Mouse (Mus musculus): ENCODE measurements around the gene Xrcc5. TPM values are rescaled to one million over a fixed set of nuclear protein-coding genes. Genes with fewer than 3 reads are reported as not detected.

Gene Xrcc5
- polyA plus RNA-seq, 1 experiment from 2014 or later = 14.0 TPM

GRCm38 (mm10) chr1:72309744-72310424, 2.7 kb downstream of the Xrcc5 start:
- Histone ChIP-seq H3K9me3 (ENCODE audit: control insufficient read depth) (no peaks in the 10 kb centered on the region), H3K36me3 (ENCODE audit: control insufficient read depth, insufficient read depth) (peaks cover 11% of the 10 kb centered on the region), H3K4me3 (ENCODE audit: low read depth, low read length) (no peak overlapping the region), H3K27ac (ENCODE audit: low read depth, low read length) (no peak overlapping the region), H3K27me3 (replicated peaks; ENCODE audit: control insufficient read depth, insufficient read depth, low read length) (no peaks in the 10 kb centered on the region), H3K4me2 (replicated peaks; ENCODE audit: low read depth) (no peak overlapping the region), H3K9ac (ENCODE audit: low read depth, low read length) (no peak overlapping the region), H3K4me1 (replicated peaks; ENCODE audit: control insufficient read depth, insufficient read depth, low read length) (no peaks in the 10 kb centered on the region)
- WGBS = 73% methylated on average over 6 of the region's 6 CpGs
- TF ChIP-seq CTCF (IDR thresholded peaks at IDR 0.05; ENCODE audit: low read depth) = no peak
- ATAC-seq = no peak

- no peak overlapping the region for H3K4me3 ChIP-seq (ENCODE audit: low read depth, low read length)
- 83% methylated on average over 9 of the region's 9 CpGs for WGBS
- H3K27me3 ChIP-seq (replicated peaks; ENCODE audit: control insufficient read depth, insufficient read depth, low read length) = no peaks in the 10 kb centered on the region
- no peak overlapping the region for H3K27ac ChIP-seq (ENCODE audit: low read depth, low read length)
- ATAC-seq = no peak
- no peaks in the 10 kb centered on the region for H3K4me1 ChIP-seq (replicated peaks; ENCODE audit: control insufficient read depth, insufficient read depth, low read length)
- no peak overlapping the region for H3K4me2 ChIP-seq (replicated peaks; ENCODE audit: low read depth)
- no peak overlapping the region for H3K9ac ChIP-seq (ENCODE audit: low read depth, low read length)
- H3K36me3 ChIP-seq (ENCODE audit: control insufficient read depth, insufficient read depth) = peaks cover 17% of the 10 kb centered on the region
- no peak for TF ChIP-seq CTCF (IDR thresholded peaks at IDR 0.05; ENCODE audit: low read depth)
- H3K9me3 ChIP-seq (ENCODE audit: control insufficient read depth) = no peaks in the 10 kb centered on the region
Observed at GRCm38 (mm10) chr1:72312701-72313398, 5.6 kb downstream of the Xrcc5 start.

- Histone ChIP-seq H3K27me3 (replicated peaks; ENCODE audit: control insufficient read depth, insufficient read depth, low read length) (no peaks in the 10 kb centered on the region), H3K4me1 (replicated peaks; ENCODE audit: control insufficient read depth, insufficient read depth, low read length) (no peaks in the 10 kb centered on the region), H3K9ac (ENCODE audit: low read depth, low read length) (no peak overlapping the region), H3K36me3 (ENCODE audit: control insufficient read depth, insufficient read depth) (peaks cover 23% of the 10 kb centered on the region), H3K4me2 (replicated peaks; ENCODE audit: low read depth) (no peak overlapping the region), H3K4me3 (ENCODE audit: low read depth, low read length) (no peak overlapping the region), H3K9me3 (ENCODE audit: control insufficient read depth) (no peaks in the 10 kb centered on the region), H3K27ac (ENCODE audit: low read depth, low read length) (no peak overlapping the region)
- 72% methylated on average over 5 of the region's 5 CpGs for WGBS
- TF ChIP-seq CTCF (IDR thresholded peaks at IDR 0.05; ENCODE audit: low read depth) = peak; percentile 88
- ATAC-seq = no peak
Observed at GRCm38 (mm10) chr1:72313399-72314039, 6.3 kb downstream of the Xrcc5 start.

- TF ChIP-seq CTCF (IDR thresholded peaks at IDR 0.05; ENCODE audit: low read depth) = no peak
- no peak overlapping the region for H3K9ac ChIP-seq (ENCODE audit: low read depth, low read length)
- ATAC-seq = no peak
- H3K36me3 ChIP-seq (ENCODE audit: control insufficient read depth, insufficient read depth) = peaks cover 42% of the 10 kb centered on the region
- H3K4me1 ChIP-seq (replicated peaks; ENCODE audit: control insufficient read depth, insufficient read depth, low read length) = no peaks in the 10 kb centered on the region
- no peak overlapping the region for H3K4me2 ChIP-seq (replicated peaks; ENCODE audit: low read depth)
- H3K27ac ChIP-seq (ENCODE audit: low read depth, low read length) = no peak overlapping the region
- 88% methylated on average over 4 of the region's 4 CpGs for WGBS
- H3K4me3 ChIP-seq (ENCODE audit: low read depth, low read length) = no peak overlapping the region
- H3K9me3 ChIP-seq (ENCODE audit: control insufficient read depth) = no peaks in the 10 kb centered on the region
- H3K27me3 ChIP-seq (replicated peaks; ENCODE audit: control insufficient read depth, insufficient read depth, low read length) = no peaks in the 10 kb centered on the region
Observed at GRCm38 (mm10) chr1:72315447-72315846, 8.2 kb downstream of the Xrcc5 start.

- WGBS = 76% methylated on average over 8 of the region's 8 CpGs
- Histone ChIP-seq H3K4me1 (replicated peaks; ENCODE audit: control insufficient read depth, insufficient read depth, low read length) (no peaks in the 10 kb centered on the region), H3K36me3 (ENCODE audit: control insufficient read depth, insufficient read depth) (peaks cover 49% of the 10 kb centered on the region), H3K27me3 (replicated peaks; ENCODE audit: control insufficient read depth, insufficient read depth, low read length) (no peaks in the 10 kb centered on the region), H3K4me3 (ENCODE audit: low read depth, low read length) (no peak overlapping the region), H3K9me3 (ENCODE audit: control insufficient read depth) (no peaks in the 10 kb centered on the region), H3K9ac (ENCODE audit: low read depth, low read length) (no peak overlapping the region), H3K27ac (ENCODE audit: low read depth, low read length) (no peak overlapping the region), H3K4me2 (replicated peaks; ENCODE audit: low read depth) (no peak overlapping the region)
- no peak for TF ChIP-seq CTCF (IDR thresholded peaks at IDR 0.05; ENCODE audit: low read depth)
- no peak for ATAC-seq
Observed at GRCm38 (mm10) chr1:72316409-72316808, 9.2 kb downstream of the Xrcc5 start.

GRCm38 (mm10) chr1:72316901-72317300, 9.7 kb downstream of the Xrcc5 start:
- Histone ChIP-seq H3K9ac (ENCODE audit: low read depth, low read length) (no peak overlapping the region), H3K27ac (ENCODE audit: low read depth, low read length) (no peak overlapping the region), H3K4me2 (replicated peaks; ENCODE audit: low read depth) (no peak overlapping the region), H3K4me3 (ENCODE audit: low read depth, low read length) (no peak overlapping the region), H3K4me1 (replicated peaks; ENCODE audit: control insufficient read depth, insufficient read depth, low read length) (no peaks in the 10 kb centered on the region), H3K9me3 (ENCODE audit: control insufficient read depth) (no peaks in the 10 kb centered on the region), H3K27me3 (replicated peaks; ENCODE audit: control insufficient read depth, insufficient read depth, low read length) (no peaks in the 10 kb centered on the region), H3K36me3 (ENCODE audit: control insufficient read depth, insufficient read depth) (peaks cover 44% of the 10 kb centered on the region)
- ATAC-seq = no peak
- TF ChIP-seq CTCF (IDR thresholded peaks at IDR 0.05; ENCODE audit: low read depth) = no peak
- 85% methylated on average over 7 of the region's 7 CpGs for WGBS

Data from intestine, postnatal 0 days (tissue).